Mouse (Mus musculus) lung, postnatal 10 days (tissue): ENCODE results near the gene Bclaf3.

Experiments
- DNase-seq: peaks from one replicate; pipeline ENCODE4 v3.0.0; 2021

Gene Bclaf3

GRCm38 (mm10) chrX:159627588-159628566, 101.4 kb downstream of the Bclaf3 start:
- DNase-seq = peak; percentile 29

- no peak for DNase-seq
Observed at GRCm38 (mm10) chrX:159628629-159629028, 102.1 kb downstream of the Bclaf3 start.

GRCm38 (mm10) chrX:159629203-159629602, 102.7 kb downstream of the Bclaf3 start:
- DNase-seq = no peak

GRCm38 (mm10) chrX:159638500-159639227, 112.2 kb downstream of the Bclaf3 start:
- no peak for DNase-seq

GRCm38 (mm10) chrX:159639991-159640390, 113.5 kb downstream of the Bclaf3 start:
- no peak for DNase-seq
